Mouse (Mus musculus): ENCODE measurements at regions not wholly inside any gene's neighbourhood (a gene's known extent, or its start where the extent isn't known, plus 50 kb on each side); places are given as distances from the start of the nearest gene placed in this dataset.

- H3K27me3 ChIP-seq (ENCODE audit: insufficient read depth, low read length) = no peaks in the 10 kb centered on the region
- ATAC-seq (no peak), DNase-seq (no peak)
- no peak overlapping the region for H3K4me2 ChIP-seq (ENCODE audit: low read depth)
- H3K9me3 ChIP-seq (ENCODE audit: low read length) = no peaks in the 10 kb centered on the region
- 53% methylated on average over 10 of the region's 10 CpGs for WGBS
- no peak overlapping the region for H3K27ac ChIP-seq (ENCODE audit: low read depth, low read length)
- no peak overlapping the region for H3K9ac ChIP-seq
- no peaks in the 10 kb centered on the region for H3K36me3 ChIP-seq (ENCODE audit: insufficient read depth)
- H3K4me3 ChIP-seq (ENCODE audit: low read depth, low read length) = no peak overlapping the region
- TF ChIP-seq CTCF (IDR thresholded peaks at IDR 0.05; ENCODE audit: low read depth) = no peak
- H3K4me1 ChIP-seq (ENCODE audit: insufficient read depth) = no peaks in the 10 kb centered on the region
Measured at GRCm38 (mm10) chr7:77990150-77990549, 747.7 kb downstream of the Ntrk3 start.

- WGBS = 46% methylated on average over 5 of the region's 5 CpGs
- Histone ChIP-seq H3K4me2 (ENCODE audit: low read depth) (no peak overlapping the region), H3K36me3 (ENCODE audit: insufficient read depth) (no peaks in the 10 kb centered on the region), H3K27ac (ENCODE audit: low read depth, low read length) (no peak overlapping the region), H3K4me1 (ENCODE audit: insufficient read depth) (no peaks in the 10 kb centered on the region), H3K9me3 (ENCODE audit: low read length) (no peaks in the 10 kb centered on the region), H3K9ac (no peak overlapping the region), H3K4me3 (ENCODE audit: low read depth, low read length) (no peak overlapping the region), H3K27me3 (ENCODE audit: insufficient read depth, low read length) (no peaks in the 10 kb centered on the region)
- DNase-seq = peak; percentile 76
- TF ChIP-seq CTCF (IDR thresholded peaks at IDR 0.05; ENCODE audit: low read depth) = no peak
- peak; percentile 72 for ATAC-seq
Measured at GRCm38 (mm10) chr7:77988177-77988576, 749.6 kb downstream of the Ntrk3 start.

- no peaks in the 10 kb centered on the region for H3K4me1 ChIP-seq (ENCODE audit: insufficient read depth)
- H3K9me3 ChIP-seq (ENCODE audit: low read length) = no peaks in the 10 kb centered on the region
- TF ChIP-seq CTCF (IDR thresholded peaks at IDR 0.05; ENCODE audit: low read depth) = no peak
- H3K36me3 ChIP-seq (ENCODE audit: insufficient read depth) = no peaks in the 10 kb centered on the region
- H3K4me2 ChIP-seq (ENCODE audit: low read depth) = no peak overlapping the region
- H3K27me3 ChIP-seq (ENCODE audit: insufficient read depth, low read length) = no peaks in the 10 kb centered on the region
- ATAC-seq = peak; percentile 23; the same call in 1 of the 2 replicates
- no peak for DNase-seq
- H3K9ac ChIP-seq = no peak overlapping the region
- no peak overlapping the region for H3K27ac ChIP-seq (ENCODE audit: low read depth, low read length)
- WGBS = 14% methylated on average over 2 of the region's 2 CpGs
- no peak overlapping the region for H3K4me3 ChIP-seq (ENCODE audit: low read depth, low read length)
Measured at GRCm38 (mm10) chr7:77966658-77967057, 771.2 kb downstream of the Ntrk3 start.

GRCm38 (mm10) chr7:77933366-77933765, 804.4 kb downstream of the Ntrk3 start:
- no peak for DNase-seq
- Histone ChIP-seq H3K4me1 (ENCODE audit: insufficient read depth) (no peaks in the 10 kb centered on the region), H3K27me3 (ENCODE audit: insufficient read depth, low read length) (no peaks in the 10 kb centered on the region), H3K27ac (ENCODE audit: low read depth, low read length) (no peak overlapping the region), H3K36me3 (ENCODE audit: insufficient read depth) (no peaks in the 10 kb centered on the region), H3K4me2 (ENCODE audit: low read depth) (no peak overlapping the region), H3K9me3 (ENCODE audit: low read length) (no peaks in the 10 kb centered on the region), H3K9ac (no peak overlapping the region), H3K4me3 (ENCODE audit: low read depth, low read length) (no peak overlapping the region)
- no peak for TF ChIP-seq CTCF (IDR thresholded peaks at IDR 0.05; ENCODE audit: low read depth)
- 40% methylated on average over 2 of the region's 2 CpGs for WGBS
- no peak for ATAC-seq

- 70% methylated on average over 4 of the region's 4 CpGs for WGBS
- H3K27me3 ChIP-seq (ENCODE audit: insufficient read depth, low read length) = no peaks in the 10 kb centered on the region
- no peak overlapping the region for H3K4me3 ChIP-seq (ENCODE audit: low read depth, low read length)
- no peak for TF ChIP-seq CTCF (IDR thresholded peaks at IDR 0.05; ENCODE audit: low read depth)
- no peak overlapping the region for H3K9ac ChIP-seq
- no peak overlapping the region for H3K4me2 ChIP-seq (ENCODE audit: low read depth)
- DNase-seq (no peak), ATAC-seq (no peak)
- no peaks in the 10 kb centered on the region for H3K4me1 ChIP-seq (ENCODE audit: insufficient read depth)
- no peaks in the 10 kb centered on the region for H3K9me3 ChIP-seq (ENCODE audit: low read length)
- no peak overlapping the region for H3K27ac ChIP-seq (ENCODE audit: low read depth, low read length)
- no peaks in the 10 kb centered on the region for H3K36me3 ChIP-seq (ENCODE audit: insufficient read depth)
Measured at GRCm38 (mm10) chr7:77928479-77929467, 809.0 kb downstream of the Ntrk3 start.

GRCm38 (mm10) chr7:77899231-77899630, 838.6 kb downstream of the Ntrk3 start:
- Histone ChIP-seq H3K9ac (no peak overlapping the region), H3K27me3 (ENCODE audit: insufficient read depth, low read length) (no peaks in the 10 kb centered on the region), H3K4me1 (ENCODE audit: insufficient read depth) (no peaks in the 10 kb centered on the region), H3K9me3 (ENCODE audit: low read length) (no peaks in the 10 kb centered on the region), H3K4me3 (ENCODE audit: low read depth, low read length) (no peak overlapping the region), H3K27ac (ENCODE audit: low read depth, low read length) (no peak overlapping the region), H3K36me3 (ENCODE audit: insufficient read depth) (no peaks in the 10 kb centered on the region), H3K4me2 (ENCODE audit: low read depth) (no peak overlapping the region)
- WGBS = 48% methylated on average over 7 of the region's 7 CpGs
- no peak for TF ChIP-seq CTCF (IDR thresholded peaks at IDR 0.05; ENCODE audit: low read depth)
- DNase-seq = peak; percentile 15
- peak; percentile 63 for ATAC-seq

- ATAC-seq (no peak), DNase-seq (no peak)
- Histone ChIP-seq H3K9ac (no peak overlapping the region), H3K4me1 (ENCODE audit: insufficient read depth) (no peaks in the 10 kb centered on the region), H3K4me2 (ENCODE audit: low read depth) (no peak overlapping the region), H3K27ac (ENCODE audit: low read depth, low read length) (no peak overlapping the region), H3K27me3 (ENCODE audit: insufficient read depth, low read length) (no peaks in the 10 kb centered on the region), H3K36me3 (ENCODE audit: insufficient read depth) (no peaks in the 10 kb centered on the region), H3K9me3 (ENCODE audit: low read length) (no peaks in the 10 kb centered on the region), H3K4me3 (ENCODE audit: low read depth, low read length) (no peak overlapping the region)
- WGBS = 77% methylated on average over 2 of the region's 2 CpGs
- no peak for TF ChIP-seq CTCF (IDR thresholded peaks at IDR 0.05; ENCODE audit: low read depth)
Measured at GRCm38 (mm10) chr7:77888543-77888942, 849.3 kb downstream of the Ntrk3 start.
